Mouse (Mus musculus): ENCODE data around the gene Smarcb1. TPM values are rescaled to one million over a fixed set of nuclear protein-coding genes. Genes with fewer than 3 reads are reported as not detected.
A peak's percentile ranks its signal among the peaks of the same experiment; 100 is the strongest.

Gene Smarcb1
- total RNA-seq (2021): 10 to 100 TPM; 91.2 to 95.2 TPM
- long read RNA-seq, experiment 1, transcript Smarcb1-202 (9 exons, 1,622 nt): minor isoform, 47 of 115 reads
- long read RNA-seq, experiment 1, transcript Smarcb1-201 (9 exons, 1,660 nt): major isoform, 60 of 115 reads
- long read RNA-seq, experiment 1, partial matches to known transcripts: 6 of 115 reads
- long read RNA-seq, experiment 1, other reads (novel, unspliced or antisense): 2 of 115 reads
- long read RNA-seq, experiment 2, transcript Smarcb1-202 (9 exons, 1,622 nt): minor isoform, 68 of 168 reads
- long read RNA-seq, experiment 2, transcript Smarcb1-201 (9 exons, 1,660 nt): major isoform, 69 of 168 reads
- long read RNA-seq, experiment 2, partial matches to known transcripts: 23 of 168 reads
- long read RNA-seq, experiment 2, other reads (novel, unspliced or antisense): 8 of 168 reads

DNA sequence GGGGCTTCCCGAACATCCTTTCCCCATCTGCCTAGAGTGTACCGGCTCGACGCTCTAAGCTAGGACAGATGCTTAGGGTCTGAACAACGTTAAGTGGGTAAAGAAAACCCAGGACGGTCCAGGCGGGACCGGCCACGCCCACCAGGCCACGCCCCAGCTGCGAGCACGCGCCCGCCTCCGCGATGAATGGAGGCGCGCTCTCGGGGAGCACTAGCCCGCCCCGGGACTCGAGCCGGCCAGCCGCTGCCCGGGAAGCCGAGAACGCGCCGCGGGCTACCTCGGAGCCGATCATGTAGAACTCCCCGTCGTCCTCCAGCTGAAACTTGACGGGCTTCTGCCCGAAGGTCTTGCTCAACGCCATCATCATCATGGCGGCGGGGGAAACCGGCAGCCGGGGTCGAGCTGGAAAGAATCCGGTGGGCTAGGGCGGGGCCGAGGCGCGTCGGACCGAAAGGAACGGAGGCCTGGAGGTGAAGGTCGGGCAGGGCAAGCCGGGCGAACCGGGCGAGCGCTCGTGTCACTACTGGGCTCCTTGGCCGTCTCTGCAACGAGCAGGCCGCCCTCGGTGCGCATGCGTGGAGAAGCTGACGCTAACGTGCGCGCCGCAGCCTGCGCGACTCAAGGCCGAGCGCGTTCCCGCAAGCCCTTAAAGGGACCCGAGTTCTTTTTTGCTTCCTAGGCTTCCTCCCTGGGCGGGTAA is at the start of gene Smarcb1:
Gene Smarcb1, minus strand, starts transcription at position 592 of the 700 bp plus-strand sequence.
- DNase-seq (ENCODE audit: low spot score in 2 of 2): peak; percentile 80 to 83

DNA sequence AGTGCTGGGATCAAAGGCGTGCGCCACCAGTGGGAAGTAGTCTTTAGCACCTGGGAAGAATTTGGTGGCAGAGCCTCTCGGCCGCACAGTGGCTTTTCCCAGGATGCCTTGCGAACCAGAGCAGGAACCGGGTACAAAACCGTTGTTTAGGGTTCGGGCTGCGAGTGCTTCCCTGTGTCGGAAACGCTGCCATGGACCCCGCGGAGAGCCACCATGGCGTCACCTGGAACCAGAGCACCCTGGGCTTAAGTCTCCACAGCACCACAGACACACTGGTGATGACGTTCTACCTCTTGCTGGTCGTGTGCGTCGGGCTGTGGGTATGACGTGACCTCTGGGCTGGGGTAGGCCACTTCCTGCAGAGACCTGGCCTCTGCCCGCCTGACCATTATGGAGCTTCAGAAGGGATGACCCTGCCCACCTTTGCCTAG is 33.0 kb upstream of the Smarcb1 start, which contains the start of gene Gm5134:
Gene Gm5134, plus strand, starts transcription at position 134 of the 431 bp plus-strand sequence.
- no peak for DNase-seq (ENCODE audit: low spot score in 2 of 2)

- DNase-seq (ENCODE audit: low spot score in 2 of 2): no peak
These were observed 30.1 kb upstream of the Smarcb1 start for GRCm38 (mm10) chr10:75951424-75952050.

GRCm38 (mm10) chr10:75950791-75951210 is 29.4 kb upstream of the Smarcb1 start:
- no peak for DNase-seq (ENCODE audit: low spot score in 2 of 2)

GRCm38 (mm10) chr10:75949053-75950045 is 27.9 kb upstream of the Smarcb1 start:
- no peak for DNase-seq (ENCODE audit: low spot score in 2 of 2)

GRCm38 (mm10) chr10:75948079-75948478 is 26.7 kb upstream of the Smarcb1 start:
- no peak for DNase-seq (ENCODE audit: low spot score in 2 of 2)

- no peak for DNase-seq (ENCODE audit: low spot score in 2 of 2)
These were observed 24.5 kb upstream of the Smarcb1 start for GRCm38 (mm10) chr10:75945896-75946295.

DNA sequence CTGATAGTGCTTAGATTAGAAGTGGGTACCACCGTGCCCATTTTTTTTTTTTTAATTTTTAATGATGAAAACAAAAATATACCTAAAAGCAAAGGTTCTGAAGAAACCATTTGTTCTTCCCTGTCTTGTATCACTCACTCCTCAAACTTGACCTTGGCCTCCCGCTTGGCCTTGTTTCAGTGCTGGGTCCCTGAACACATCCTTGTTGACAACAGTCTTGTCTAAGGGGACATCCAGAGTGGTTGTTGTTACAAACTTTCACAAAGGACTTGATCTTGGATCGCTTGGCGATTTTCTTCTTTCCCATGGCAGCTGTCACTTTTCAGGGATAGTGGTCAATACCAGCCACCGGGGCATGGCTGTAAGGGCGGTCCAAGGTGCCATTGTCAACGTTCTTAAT is 23.8 kb upstream of the Smarcb1 start:
- DNase-seq (ENCODE audit: low spot score in 2 of 2): no peak

DNA sequence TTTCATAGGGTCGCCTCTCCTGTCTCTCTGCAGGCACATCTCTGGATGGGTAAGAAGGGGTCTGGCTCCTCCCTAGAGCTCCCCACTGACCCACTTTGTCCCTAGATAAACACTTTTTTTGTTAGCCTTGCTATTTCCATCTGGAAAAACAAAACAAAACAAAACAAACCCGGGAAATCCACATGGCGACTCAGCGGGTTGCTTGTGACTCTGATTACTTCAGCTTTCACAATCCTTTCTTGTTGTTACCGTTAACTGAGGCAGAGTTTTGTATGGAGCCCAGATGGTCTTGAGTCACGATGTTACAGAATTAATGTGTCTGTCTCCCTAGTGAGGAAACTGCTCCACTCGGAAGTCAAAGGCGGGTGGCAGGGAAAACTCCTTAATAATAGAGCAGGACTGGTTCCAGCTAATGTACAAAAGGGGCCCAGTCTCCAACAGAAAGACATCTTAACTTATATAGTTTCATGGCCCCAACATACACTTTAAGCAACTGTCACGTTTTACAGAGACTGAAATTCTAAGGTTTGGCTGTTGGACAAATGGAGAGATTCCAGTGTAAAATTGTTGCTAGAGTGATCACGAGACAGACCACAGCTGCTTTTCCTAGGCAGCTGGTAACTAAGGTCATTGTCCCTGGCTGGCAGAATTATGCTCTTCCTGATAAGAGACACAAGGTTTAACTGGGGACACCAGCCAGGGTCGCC is 22.8 kb upstream of the Smarcb1 start:
- DNase-seq (ENCODE audit: low spot score in 2 of 2): no peak

- no peak for DNase-seq (ENCODE audit: low spot score in 2 of 2)
These were observed 21.5 kb upstream of the Smarcb1 start, which contains the start of gene Vpreb3 for GRCm38 (mm10) chr10:75942736-75943477. TSS of gene Vpreb3 (plus strand) at chr10:75943057.

DNA sequence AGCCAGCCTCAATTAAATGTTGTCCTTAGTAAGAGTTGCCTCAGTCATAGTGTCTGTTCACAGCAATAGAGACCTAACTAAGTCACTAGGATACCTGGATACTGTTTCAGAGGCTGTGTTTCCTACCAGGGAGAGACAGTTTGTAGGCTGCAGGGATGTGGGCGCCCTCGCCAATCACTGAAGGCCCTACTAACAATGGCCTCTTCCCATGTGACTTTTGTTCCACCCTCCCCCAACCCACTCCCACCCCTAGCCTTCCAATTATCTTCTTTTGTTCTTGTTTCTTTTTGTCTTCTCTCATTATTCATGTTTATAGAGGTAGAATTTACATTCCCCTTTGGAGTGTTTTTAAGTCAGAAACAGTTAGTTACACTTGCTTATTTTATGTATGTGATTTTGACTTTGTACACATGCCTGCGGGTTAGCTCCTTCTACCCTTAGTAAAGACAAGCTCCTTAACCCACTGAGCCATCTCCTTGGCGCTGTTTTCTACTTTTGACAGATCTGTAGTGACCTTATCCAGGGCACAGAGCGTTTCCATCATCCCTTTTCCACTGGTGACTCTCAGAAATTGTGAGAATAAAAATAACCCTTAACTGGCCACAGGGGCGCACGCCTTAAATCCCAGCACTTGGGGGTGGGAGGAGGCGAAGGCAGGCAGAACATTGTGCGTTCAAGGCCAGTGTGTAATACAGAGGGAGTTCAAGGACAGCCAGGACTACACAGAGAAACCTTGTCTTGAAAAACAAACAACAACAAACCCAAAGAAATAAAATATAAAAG is 19.8 kb upstream of the Smarcb1 start:
- no peak for DNase-seq (ENCODE audit: low spot score in 2 of 2)

- no peak for DNase-seq (ENCODE audit: low spot score in 2 of 2)
These were observed 19.1 kb upstream of the Smarcb1 start, which contains the start of gene Gm867 for GRCm38 (mm10) chr10:75940520-75940919. TSS of gene Gm867 (minus strand) at chr10:75940672.

DNA sequence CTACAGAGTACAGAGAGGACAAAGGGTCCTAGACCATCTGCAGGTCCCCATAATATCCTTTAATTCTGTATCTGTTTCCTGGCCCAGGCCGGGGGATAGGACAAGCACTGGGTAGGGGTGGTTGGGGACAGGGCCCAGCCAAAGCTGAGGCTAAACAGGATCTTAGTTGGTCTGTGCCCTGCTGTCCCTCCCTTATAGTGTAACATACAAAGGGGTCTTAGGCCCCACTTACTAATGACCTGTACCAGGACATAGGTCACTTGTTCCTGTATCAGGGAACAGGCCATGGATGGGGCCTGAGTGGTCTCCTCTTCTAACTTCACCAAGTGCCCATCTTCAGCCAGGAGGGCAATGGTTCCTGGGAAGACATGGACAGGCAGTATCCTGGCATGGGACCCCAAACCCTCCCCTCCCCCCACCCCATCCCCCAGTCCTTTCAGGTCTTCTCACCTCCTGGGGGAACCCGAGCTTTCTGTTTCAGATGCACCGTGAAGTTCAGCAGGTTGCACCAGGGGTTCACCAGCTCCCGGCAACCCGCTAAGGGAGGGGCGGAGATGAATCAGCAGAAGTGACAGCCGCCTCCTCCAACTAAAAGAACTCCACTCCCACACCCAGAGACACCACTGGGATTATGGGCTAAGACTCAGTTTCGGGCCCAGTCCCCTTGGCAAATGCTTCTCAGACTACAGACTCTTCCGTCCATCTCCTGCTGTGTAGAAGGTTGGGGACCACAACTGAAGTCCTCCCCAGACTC is 18.2 kb upstream of the Smarcb1 start:
- DNase-seq (ENCODE audit: low spot score in 2 of 2): no peak

DNA sequence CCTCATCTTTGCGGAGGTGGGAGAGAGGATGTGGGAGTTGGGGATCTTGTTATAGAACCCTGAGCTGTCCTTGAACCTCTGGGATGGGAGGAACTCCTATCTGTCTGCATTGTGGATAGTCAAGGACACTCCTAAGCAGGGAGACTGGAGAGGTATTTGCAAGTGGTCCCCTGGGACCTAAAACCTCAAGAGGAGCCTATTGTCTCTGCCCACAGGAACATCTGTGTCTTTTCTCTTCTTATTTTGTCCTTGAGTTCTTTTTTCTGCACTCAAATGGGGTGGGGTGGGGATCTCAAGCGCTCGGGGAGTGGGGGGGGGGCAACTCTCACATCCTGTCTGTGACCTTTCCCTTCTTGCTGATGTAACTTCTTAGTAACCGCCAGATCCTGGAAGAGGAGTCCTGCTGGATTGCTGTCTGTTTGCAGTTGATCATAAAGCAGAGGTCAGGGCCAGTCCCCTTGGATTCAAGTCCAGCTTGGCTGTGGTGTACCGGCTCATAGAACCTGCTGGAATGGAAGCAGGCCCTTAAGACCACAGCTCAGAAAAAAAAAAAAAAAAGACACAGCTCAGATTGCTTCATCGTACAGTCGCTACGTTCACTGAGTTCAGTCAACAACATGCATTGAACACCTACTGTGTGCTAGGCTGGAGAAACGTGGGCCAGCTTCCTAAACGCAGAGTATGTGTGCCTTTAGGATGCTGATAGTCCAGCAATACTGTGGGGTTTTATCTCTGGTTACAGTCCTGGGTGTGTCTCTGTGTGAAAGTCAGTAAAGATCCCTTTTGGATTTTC is 16.6 kb upstream of the Smarcb1 start:
- no peak for DNase-seq (ENCODE audit: low spot score in 2 of 2)

DNA sequence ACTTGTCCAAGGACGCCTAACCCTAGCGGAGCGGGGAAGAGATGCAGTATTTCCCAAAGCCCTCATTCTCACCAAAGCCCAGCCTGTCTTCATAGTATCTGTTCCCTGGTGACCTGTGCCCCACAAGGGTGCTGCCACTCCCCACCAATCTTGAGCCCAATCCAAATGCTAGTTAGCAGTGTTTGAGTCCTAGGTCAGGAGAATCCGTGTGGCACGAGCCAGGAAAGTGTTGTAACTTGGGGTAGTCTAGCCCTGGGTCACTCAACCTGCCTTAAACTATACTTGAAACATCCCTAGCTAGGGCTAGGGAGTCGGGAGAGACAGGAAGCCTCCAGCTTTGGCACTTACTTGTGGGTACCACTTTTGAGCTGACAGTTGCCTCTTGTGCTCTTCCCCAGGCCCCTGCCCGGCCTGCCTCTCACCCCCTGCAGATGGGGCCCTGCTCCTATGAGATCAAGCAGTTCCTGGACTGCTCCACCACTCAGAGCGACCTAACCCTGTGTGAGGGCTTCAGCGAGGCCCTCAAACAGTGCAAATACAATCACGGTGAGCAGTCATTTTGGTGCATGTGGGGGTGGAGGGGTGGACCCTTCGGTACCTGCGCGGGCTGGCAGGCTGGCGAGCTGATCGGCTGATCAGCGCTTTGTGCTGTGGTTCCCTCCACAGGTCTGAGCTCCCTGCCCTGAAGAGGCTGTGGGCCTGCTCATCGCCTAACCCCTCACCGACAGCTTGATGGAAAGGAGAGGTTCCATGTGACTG is 15.7 kb upstream of the Smarcb1 start:
- no peak for DNase-seq (ENCODE audit: low spot score in 2 of 2)

Data from adrenal gland, postnatal 4 days (tissue).